Mouse (Mus musculus) erythroblast, adult 5-6 weeks (primary cell): ENCODE measurements around the gene Olfr19. TPM values are rescaled to one million over a fixed set of nuclear protein-coding genes. Genes with fewer than 3 reads are reported as not detected.
"Not testable (repeated sequence)": the region's sequence is repeated elsewhere in the genome, so short reads cannot be mapped to it uniquely, and the experiment has no call there.

Source experiments
- ATAC-seq: replicated peaks from 2 replicates; pipeline ENCODE4 v1.8.0; 2016; ENCODE audit warnings: moderate number of reproducible peaks, mild to moderate bottlenecking, moderate TSS enrichment, inconsistent platforms; ENCODE audit not compliant: poor library complexity, low FRiP score, severe bottlenecking
- total RNA-seq, 2 experiments: library from RNA; stranded (forward) in 1 of 2; stranded (reverse) in 1 of 2; fragments of 150-400 nt in 1 of 2; fragments of 200-764, 138-1000 nt in 1 of 2; gene quantifications; 2 replicates each; pipeline versions ENCODE4 v1.2.3 to v1.2.4; 2015 to 2017; ENCODE audit warnings: low replicate concordance in 2 of 2

Gene Olfr19
- total RNA-seq (2015; ENCODE audit: low replicate concordance), result not detected in 2 replicates
- total RNA-seq (2017; ENCODE audit: low replicate concordance), result not detected in 2 replicates

- ATAC-seq, result no peak
Observed at GRCm38 (mm10) chr16:16676305-16676704, at the start of gene Olfr19. Olfr19 (minus strand) TSS chr16:16676405.

GRCm38 (mm10) chr16:16684975-16685374 lies 8.8 kb upstream of the Olfr19 start:
- ATAC-seq, result no peak

DNA sequence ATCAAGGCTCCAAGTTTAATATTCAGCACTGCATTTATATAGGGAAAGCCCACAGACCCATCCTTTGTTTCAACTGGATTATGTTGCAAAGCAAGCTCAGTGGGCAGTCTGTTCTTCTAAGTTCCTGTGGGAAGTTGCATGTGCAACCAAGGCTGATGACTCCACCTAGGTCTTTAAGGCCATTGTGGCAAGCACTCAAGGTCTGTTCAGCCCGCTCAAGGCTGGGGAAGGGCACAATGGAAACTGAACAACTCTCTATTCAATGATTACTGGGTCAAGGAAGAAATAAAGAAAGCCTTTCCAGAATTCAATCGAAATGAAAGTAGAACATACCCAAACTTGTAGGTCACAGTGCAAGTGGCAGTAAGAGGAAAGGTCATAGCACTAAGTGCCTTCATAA lies 7.8 kb upstream of the Olfr19 start:
- no peak for ATAC-seq

- no peak for ATAC-seq
Observed at GRCm38 (mm10) chr16:16664994-16665393, 11.2 kb downstream of the Olfr19 start.

DNA sequence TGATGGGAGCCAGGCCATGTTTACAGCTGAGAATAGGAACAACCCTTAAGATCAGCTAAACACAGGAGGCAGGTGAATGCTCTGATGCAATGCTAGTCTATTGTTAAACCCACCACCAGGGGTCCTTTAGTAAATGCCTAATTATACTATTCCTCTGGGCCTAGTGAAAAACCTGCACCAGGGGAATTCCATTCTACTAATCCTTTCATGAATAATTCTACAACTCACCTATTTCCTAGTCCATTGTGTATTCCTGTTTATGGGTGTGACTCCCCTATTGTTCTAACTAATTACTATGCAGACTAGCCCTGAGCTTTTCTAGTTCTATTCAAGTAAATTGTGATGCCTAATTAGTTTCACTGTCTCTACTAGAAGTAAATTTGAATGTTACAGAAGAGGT lies 11.7 kb downstream of the Olfr19 start:
- not testable (repeated sequence) for ATAC-seq

GRCm38 (mm10) chr16:16645148-16645547 lies 31.1 kb downstream of the Olfr19 start:
- ATAC-seq, result no peak

DNA sequence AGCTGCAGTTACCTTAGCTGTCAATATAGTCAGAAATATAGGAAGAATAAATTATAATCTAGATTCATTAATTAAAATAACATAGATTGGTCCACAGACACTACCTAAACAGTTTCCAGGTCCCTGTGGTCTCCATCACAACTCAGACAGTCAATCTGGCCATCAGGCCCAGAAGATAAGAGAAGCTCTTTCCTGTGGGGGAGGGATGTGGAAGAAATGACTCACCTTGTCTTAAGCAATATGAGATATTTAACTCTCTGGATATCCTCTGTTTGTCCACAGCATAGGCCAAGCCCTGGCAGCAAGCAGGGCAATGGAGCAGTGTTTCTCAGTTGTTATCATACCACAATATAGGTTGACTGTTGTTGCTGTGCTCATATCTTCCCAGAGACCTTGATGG lies 42.5 kb downstream of the Olfr19 start:
- no peak for ATAC-seq

Other genes starting within 250 kb of the Olfr19 start
- 8.6 and 14.0 TPM in 2 replicates for gene Fgd4, start 75.9 kb downstream of the Olfr19 start, total RNA-seq (2015; ENCODE audit: low replicate concordance)
- gene Fgd4, start 75.9 kb downstream of the Olfr19 start, total RNA-seq (2017; ENCODE audit: low replicate concordance), result 11.9 and 12.4 TPM in 2 replicates
- gene Spag6l, start 153.1 kb upstream of the Olfr19 start, total RNA-seq (2015; ENCODE audit: low replicate concordance), result not detected in 2 replicates
- not detected in 2 replicates for gene Spag6l, start 153.1 kb upstream of the Olfr19 start, total RNA-seq (2017; ENCODE audit: low replicate concordance)
- gene Igll1, start 187.6 kb upstream of the Olfr19 start, total RNA-seq (2015; ENCODE audit: low replicate concordance), result not detected in 2 replicates
- not detected in 2 replicates for gene Igll1, start 187.6 kb upstream of the Olfr19 start, total RNA-seq (2017; ENCODE audit: low replicate concordance)
- gene Top3b, start 194.3 kb upstream of the Olfr19 start, total RNA-seq (2015; ENCODE audit: low replicate concordance), result 19.9 and 27.7 TPM in 2 replicates
- 18.7 and 19.2 TPM in 2 replicates for gene Top3b, start 194.3 kb upstream of the Olfr19 start, total RNA-seq (2017; ENCODE audit: low replicate concordance)
- gene Vpreb1, start 194.4 kb upstream of the Olfr19 start, total RNA-seq (2015; ENCODE audit: low replicate concordance), result not detected in 2 replicates
- 0.85 TPM in 1 of 2 replicates, not detected in the other for gene Vpreb1, start 194.4 kb upstream of the Olfr19 start, total RNA-seq (2017; ENCODE audit: low replicate concordance)
- gene Ppm1f, start 220.1 kb upstream of the Olfr19 start, total RNA-seq (2015; ENCODE audit: low replicate concordance), result 1.7 and 3.5 TPM in 2 replicates
- 1.4 and 2.7 TPM in 2 replicates for gene Ppm1f, start 220.1 kb upstream of the Olfr19 start, total RNA-seq (2017; ENCODE audit: low replicate concordance)